Mouse (Mus musculus): ENCODE measurements at regions not wholly inside any gene's neighbourhood (a gene's known extent, or its start where the extent isn't known, plus 50 kb on each side); places are given as distances from the start of the nearest gene placed in this dataset.

DNA sequence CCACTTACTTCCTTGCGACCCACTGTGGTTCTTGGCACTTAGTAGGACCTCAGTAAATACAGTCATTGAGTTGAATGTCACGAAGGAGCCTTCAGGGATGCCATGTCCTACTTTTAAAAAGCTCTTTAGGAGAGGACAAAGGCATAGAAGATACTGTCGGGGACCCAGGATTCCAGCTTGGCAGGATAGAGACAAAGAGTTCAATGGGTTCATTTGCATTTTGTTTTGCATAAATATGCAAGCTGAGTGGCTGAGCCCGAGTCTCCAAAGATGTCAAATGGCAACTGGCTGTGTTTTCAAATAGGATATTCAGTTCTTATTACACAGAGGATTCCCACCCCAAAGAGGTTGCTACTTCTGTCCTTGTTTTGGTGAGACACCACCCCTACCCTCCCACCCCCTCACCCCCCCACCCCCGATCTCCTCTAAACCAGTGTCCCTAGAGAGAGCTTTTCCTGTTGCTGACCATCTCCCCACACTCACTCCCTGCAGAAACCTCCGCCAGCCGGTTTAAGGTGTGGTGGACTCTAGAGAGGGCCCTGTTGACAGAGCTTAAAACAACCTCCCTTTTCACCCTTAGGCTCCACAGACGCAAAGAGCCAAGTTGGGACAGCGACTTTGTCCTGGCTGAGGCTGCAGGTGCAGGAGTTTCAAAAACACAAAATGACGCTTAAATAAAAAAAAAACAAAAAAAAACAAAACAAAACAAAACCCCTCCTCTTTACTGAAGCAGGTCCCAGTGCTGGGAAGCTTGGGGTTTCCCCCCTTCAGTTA, 57.9 kb downstream of the Sox9 start:
- DNase-seq (ENCODE audit: low spot score): no peak

DNA sequence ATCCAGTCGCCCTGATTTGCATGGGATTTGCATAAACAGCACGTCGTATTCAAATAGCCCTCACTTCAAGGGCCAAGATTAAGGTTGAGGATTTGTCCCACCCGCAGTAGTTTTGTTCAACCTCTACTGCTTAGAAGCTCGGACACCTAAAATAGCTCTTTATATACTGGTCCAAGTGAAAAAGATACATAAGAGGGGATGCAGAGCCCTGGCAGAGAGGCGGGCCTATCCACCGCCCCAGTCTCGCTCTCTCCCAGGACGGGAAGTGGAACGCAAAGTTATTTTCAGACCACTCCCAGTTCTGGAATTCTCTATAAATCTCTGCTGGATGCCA, 58.4 kb downstream of the Sox9 start:
- no peak for DNase-seq (ENCODE audit: low spot score)

DNA sequence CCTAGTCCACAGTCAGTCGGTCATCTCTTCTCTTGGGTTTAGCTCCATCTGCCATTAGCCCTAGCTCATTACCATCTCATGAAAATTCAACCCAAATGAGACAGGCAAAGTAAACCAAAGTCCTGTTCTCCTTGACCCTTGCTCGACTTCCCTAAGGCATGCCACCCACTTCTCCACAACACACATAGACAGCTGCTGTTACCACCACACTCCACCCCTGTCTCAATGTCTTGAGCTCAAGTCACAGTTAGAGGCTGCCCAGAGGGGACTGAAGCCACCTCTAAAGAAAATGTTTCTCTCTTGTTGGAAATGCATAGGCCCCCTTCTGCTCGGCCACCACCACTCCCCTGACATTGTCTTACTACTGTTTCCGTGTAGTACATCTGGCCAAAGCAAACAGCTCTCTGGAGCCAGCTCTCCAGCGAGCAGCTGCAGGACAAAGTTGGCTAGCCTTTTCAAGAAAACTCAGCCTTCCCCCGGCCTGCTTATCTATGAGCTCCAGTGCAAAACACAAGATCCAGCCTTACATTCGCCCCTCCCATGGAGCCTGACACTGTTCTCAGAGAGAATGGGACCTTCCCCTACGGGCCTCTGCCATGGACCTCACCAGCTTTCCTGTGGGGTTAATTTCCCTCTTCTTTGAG, 62.4 kb downstream of the Sox9 start:
- no peak for DNase-seq (ENCODE audit: low spot score)

DNA sequence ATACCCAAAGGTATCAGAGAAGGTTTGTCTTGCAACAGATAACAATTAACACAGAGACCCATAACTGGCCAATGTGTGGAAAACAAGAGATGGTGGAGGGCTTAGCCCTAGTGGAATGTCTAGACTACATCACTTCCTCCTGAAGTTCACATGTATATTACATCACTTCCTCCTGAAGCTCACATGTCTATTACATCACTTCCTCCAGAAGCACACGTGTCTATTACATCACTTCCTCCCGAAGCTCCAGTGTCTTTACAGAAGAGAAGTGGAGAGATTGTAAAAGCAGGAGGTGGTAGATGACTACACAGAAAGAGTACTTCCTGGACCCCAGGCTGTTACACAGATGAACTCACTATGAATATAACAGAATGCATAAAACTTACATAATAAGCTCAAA, 65.1 kb downstream of the Sox9 start:
- no peak for DNase-seq (ENCODE audit: low spot score)

DNA sequence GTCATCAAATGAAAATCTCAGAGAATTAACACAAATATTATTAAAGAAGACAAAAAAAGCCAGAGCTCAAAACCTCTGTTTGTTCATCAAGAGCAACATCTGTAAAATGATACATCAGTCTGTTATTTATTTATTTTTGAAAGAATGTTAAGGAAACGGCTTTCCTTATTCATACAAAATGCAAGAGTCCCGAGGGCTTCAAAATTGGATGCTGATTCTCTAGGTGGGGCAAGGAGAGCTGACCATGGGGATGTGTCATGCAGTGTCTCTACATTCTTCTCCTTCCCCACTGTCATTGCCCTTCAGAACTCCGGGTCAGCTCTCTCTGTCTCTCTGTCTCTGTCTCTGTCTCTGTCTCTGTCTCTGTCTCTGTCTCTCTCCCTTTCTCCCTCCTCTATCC, 65.8 kb downstream of the Sox9 start:
- no peak for DNase-seq (ENCODE audit: low spot score)

DNA sequence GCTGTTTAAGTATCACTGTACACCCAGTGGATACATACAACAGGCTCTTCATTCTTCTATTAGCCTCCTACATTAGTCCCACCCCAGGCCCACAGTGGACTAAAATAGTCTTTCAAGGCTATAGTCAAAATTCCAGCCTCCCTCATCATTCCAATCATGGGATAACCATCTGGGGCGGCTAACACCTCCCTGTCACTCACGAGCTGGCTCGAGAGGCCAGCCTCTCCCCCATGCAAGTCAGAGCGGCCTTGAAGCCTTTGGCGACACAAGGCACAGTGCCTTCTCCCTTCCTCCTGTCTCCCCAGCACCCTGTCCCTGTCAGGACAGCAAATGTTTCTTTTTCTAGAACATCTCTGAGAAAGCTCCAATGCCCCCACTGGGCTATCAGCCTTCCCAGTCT, 68.0 kb downstream of the Sox9 start:
- DNase-seq (ENCODE audit: low spot score): no peak

DNA sequence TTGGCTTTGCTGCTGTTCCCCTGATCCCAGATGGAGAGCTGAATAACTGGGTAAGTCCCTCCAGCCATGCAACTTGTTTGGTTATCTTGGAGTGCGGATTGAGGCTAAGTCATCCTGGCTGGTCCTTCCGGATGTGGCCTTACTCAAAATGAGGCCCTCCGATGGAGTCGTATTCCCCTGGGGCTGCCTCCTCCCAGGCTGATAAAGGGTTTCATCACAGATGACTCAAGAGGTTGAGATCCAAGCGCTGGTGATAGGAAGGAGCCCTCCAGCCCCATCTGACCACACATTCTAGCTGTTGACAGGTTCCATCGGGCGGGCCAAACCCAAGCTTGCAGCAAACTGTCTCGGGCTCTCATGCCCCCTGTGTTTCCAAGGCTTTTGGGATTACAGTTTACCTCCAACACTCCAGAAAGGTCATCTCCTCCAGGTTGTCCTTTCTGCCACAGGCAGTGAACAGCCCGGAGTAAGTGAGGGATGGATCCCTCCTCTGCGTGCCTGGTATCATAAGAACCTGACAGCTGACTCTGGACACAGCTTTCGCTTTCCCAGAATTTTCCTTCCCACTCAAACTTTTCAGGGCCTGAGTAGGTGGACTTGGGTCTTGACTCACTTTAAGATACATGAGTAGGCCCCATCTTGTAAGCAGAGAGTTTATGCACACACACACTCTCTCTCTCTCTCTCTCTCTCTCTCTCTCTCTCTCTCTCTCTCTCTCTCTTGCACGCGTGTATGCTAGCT, 68.7 kb downstream of the Sox9 start:
- DNase-seq (ENCODE audit: low spot score): no peak

DNA sequence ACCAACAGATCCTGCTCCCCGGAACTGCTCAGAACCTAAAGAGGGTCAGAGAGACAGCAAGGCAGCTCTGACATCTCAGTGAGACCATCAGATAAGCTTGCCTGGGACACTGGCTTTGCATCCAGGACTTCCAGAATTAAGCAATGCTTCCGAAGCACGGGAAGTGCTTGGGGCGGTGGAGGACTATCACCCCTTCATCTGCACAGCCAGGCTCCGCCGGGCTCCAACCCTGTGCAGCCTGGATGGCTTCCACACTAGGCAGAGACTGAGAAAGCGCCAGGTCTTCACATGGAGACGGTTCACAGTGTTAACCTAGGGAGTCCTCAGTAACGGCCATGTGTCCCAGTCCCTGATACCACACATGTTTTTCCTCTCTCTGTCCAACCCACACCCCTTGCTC, 69.3 kb downstream of the Sox9 start:
- DNase-seq (ENCODE audit: low spot score): no peak

DNA sequence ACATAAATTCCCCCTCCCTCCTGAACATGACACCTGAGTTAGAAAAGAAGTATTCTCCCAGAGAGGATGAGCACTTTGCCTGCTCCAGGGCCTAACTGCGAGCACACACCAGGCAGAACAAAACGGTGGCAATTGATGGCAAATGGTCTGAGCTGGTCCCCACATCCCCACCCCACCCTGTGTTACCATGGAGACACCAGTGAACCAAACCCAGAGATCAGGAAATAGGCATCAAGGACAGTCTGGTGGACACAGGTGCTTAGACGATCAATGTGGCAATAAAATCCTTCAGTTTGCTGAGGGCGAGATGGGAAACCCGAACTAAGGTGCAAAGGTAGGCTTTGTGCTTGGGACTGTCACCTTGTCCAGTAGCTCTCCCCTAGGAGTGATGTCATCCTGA, 74.0 kb downstream of the Sox9 start:
- no peak for DNase-seq (ENCODE audit: low spot score)

DNA sequence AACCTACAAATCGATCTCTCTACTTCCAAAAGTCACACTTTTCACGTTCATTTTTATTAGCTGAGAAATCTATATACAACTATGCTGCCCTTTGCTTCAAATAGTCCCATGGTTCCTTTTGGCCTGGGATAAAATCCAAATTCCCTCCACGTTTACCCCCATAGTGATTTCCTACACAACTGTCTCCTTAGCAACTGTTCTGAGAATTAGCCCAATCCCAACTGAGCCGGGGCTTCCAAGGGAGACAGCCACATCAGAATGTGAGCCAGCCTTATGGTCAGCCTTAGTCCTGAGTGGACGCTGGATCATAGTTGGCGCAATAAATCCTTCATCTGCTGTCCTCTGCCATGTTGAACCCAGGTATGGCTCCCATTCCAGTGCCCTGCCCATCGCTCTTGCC, 77.3 kb downstream of the Sox9 start:
- no peak for DNase-seq (ENCODE audit: low spot score)

DNA sequence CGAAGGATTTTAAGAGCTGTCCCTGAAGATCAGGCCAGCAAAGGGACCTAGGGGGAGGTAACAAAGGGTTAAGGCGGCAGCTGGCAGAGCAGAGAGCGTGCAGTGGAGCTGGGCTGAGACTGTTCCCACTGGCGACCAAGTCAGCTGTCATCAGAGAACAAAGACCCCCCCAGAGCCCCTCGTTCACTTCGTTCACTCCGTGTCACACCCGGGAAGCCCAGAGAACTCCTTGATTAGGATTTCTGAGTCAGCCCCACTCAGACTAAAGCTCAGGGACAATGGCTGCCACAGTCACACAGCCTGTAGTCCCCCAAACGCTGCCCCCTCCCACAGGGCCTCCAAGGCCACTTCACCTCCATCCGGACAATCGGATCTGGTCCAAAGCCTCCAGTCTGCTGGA, 78.8 kb downstream of the Sox9 start:
- no peak for DNase-seq (ENCODE audit: low spot score)

DNA sequence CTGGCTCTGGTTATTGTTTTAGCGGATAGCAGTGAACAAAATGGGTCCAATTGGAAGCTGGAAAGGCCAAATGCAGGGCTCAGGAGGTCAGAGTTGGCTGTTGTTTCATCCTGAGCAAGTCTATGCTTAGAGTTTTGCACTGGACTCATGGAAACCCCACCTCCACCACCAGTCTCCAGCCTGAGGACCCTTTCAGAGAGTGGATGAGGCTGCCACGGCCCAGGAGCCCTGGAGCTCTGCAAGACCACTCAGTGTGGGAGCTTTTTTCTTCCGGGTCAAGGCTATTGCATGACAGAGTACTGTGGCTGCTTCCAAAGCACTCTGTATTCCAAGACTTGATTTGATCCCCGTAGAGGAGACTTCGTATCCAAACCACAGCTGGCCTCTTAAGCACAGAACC, 79.2 kb downstream of the Sox9 start:
- DNase-seq (ENCODE audit: low spot score): no peak

DNA sequence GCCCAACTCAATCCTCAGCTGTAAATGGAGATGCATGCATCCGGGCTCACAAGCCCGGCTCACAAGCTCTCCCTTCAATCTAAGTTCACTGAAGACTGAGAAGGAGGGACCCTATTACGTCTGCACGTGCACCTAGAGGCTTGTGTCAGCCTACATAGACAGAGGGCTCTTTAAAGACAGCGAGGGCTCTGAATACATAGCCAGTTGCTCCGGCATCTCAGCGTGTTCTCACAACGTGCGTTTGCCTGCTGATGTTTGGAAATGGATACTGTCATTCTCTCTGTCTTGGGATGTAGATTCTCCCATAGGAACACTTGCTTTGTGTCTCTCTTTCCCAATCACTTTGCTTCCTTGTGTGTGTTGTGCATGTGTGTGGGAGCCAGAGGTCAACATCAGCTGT, 83.8 kb downstream of the Sox9 start:
- DNase-seq (ENCODE audit: low spot score): no peak

DNA sequence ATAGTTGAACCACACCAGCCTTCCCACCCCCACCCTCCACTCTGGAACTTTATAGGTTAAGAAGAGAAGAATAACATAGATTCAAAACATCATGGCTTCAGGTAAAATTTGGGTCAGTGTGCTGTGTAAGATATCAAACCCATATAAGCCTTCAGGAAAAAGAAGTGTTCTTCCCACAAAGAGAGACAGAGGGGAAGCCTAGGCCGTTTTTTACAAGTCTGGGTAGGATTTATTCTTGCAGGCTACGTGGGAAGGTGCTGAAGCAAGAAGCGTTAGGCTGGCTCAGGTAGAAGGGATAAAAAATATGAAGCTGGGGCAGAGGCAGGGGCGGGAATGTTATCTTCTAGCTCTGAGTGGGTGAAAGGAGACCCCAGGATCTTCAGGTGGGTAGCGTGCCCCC, 87.5 kb downstream of the Sox9 start:
- no peak for DNase-seq (ENCODE audit: low spot score)

DNA sequence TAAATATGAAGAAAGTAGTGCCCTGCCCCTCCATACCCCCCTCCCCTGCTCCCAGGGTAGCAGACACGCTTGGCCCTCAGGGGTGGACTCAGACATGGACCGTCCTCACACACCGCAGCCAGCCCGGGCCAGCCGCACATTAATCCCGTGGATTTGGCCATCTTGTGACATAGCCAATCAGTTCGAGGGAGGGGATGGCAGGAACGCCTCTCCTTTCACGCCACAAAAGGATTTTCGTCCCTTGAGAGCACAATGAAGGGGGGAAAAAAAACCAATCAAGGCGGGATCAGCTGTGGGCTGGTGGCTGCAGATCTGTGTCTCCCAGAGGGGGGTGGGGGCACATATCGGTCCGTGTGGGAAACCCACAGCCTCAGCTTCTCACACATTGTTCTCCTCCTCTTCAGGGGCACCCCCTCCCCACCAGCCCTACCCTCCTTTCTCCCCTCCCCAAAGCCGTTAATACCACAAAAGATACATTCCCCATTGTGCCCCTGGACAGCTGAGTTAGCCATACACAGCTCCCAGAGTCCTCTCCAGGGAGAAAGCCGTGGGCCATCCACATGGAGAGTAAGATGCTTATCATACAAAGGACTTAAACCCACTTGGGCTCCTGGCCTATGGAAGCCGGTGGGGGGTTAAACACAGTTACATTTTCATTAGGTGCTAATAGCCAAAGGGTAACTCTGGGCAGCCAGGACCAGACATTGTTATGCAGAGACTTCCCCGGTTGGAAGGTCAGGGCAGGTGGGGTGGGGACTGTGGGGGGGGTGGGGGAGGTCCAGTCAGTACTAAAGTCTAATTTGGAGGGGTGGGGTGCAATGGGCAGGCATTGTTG, 88.4 kb downstream of the Sox9 start:
- peak; percentile 8 for DNase-seq (ENCODE audit: low spot score)

DNA sequence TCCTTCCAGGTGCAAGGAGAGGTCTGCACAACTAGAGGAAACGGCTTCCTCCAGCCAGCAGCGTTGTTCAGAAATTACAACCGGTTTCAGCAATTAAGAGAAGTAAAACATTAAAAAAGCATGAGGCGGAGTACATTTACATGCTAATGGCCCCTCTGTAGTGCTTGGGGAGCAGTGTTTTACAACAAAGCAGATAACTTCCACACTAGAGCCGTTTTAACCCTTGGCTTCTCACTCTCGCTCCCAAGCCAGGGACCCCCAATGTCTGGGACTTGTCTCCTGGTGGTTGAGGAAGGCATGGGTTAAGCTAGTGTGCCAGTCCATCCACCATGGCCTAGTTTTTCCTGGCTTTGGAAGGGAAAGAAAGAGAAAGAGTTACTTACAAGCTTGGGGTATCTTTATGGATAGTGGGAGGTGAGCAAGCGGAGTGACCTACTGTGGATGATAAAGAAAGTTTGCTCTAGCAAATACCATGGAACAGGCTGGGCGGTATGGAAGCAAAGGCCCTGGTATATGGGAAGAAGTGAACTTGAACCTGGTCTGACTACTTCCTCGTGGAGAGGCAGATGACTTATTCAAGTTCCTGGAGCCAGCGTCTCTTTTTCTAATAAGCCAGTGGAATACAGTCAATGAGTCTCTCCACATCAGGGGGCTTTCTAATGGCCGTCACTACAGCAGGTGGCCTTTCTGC, 90.8 kb downstream of the Sox9 start:
- DNase-seq (ENCODE audit: low spot score): no peak

DNA sequence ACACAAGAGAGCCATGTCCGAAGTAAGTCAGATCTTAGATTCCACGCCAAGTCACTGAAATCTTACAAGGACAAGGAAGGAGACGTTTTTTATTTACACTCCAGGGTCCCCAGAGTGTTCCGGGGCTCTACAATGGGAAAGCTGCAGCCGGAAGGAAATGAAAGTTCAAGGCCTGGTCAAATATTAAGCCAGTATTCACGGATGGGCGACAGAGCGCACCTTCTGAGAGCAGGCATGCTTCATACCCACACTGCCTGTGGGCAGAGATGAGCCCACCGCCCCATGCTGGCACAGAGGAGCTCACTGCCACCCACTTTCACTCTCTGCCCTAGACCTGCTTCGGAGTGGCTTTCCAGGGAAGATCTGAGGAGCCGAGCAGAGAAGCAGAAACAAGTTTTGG, 92.2 kb downstream of the Sox9 start:
- no peak for DNase-seq (ENCODE audit: low spot score)

DNA sequence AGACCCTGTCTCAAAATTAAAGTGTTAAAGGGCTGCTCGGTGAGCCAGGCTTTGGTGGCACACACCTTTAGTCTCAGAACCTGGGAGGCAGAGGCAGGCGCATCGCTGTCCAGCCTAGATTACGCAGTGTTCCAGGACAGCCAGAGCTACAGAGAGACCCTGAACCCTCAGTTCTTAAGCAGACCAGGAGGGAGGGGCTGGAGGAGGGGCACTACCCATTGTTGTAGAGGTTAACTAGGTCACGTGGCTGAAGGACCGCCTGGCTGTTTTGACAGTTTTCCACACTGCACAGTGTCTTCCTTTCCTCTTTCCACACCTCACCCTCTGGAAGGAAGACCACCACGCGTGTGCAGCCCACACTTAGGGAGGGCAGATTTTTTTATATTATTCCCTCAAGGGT, 94.2 kb downstream of the Sox9 start:
- no peak for DNase-seq (ENCODE audit: low spot score)

DNA sequence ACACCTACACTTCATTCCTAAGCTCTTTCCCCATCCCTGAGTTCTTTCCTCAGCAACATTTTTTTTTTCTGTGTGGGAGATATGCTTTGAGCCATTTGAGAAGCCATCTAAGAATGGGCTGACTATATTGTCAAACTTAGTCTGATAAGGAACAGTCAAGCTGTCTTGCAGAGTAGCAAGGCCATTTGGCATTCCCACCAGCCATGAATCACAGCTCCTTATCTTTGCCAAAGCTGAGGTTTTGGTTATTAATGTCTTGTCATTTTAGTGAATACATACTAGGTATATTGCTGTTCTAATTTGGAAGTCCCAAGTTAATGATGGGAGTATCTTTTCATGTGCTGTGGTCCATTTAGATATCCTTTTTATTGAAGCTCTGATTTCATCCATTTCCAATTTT, 96.4 kb downstream of the Sox9 start:
- no peak for DNase-seq (ENCODE audit: low spot score)

DNA sequence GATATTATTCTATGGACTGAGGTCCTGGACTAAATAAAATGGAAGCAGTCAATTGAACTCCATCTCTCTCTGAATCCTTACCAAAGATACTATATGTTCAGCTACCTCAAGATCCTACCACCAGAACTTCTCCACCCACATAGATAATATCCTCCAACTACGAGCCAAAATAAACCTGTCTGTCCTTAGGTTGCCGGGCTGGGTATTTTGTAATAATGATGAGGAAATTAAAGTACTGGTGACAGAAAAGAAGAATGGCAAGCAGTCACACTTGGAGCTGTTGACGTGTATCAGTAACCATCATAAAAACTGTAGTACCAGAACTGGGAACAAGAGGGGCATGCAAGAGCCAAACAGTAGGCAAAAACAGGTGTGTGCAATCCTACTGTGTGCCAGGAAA, 98.7 kb downstream of the Sox9 start:
- no peak for DNase-seq (ENCODE audit: low spot score)

DNA sequence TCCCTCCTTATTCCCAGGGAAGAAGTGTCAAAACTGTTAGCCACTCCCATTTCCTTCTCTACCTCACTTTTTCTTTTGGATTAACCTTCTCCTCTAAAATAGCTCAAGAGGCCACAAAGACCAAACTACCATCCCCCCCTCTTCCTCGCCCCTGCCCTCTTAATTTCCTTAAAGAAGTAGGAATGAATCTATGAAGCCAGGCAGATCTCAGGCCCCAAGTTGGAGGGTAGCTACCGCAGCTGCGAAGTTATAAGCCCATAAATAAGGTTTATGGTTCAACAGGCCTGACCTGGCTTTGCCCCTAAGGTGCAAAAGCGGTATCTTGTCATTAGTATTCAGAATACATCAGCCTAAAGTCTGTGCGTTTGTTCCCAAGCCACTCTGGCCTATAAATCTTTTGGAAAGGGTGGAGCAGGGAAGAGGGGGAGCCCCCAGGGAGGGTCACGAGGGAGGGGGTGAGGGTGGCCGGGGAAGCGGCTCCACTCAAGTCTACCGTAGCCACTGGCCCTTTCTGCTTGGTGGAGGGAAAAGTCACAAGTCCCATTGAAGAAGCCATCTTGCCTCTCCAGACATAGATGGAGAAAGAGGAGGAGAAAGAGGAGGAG, 103.4 kb downstream of the Sox9 start:
- DNase-seq (ENCODE audit: low spot score): peak; percentile 42

DNA sequence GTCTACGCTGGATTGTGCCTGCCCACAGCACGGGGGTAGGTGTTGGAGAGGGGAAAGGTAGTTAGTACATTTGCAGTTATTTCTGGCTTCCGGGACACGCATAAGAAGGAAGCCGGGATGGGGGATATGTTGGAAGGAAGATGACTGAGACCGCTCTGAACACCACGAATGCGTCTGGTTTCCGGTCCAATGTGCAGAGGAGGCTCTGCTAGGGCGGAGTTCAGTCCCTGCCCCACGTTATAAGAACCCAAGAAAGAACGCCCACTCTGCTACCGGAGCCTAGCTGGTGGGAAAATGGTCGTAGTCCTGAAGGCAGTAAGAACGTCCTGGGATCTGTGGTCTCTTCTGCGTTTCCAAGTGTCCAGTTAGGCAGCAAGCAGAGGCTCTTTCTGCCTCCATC, 104.1 kb downstream of the Sox9 start:
- DNase-seq (ENCODE audit: low spot score): no peak
